Mouse (Mus musculus) limb, embryonic 13.5 days (tissue): ENCODE results near the gene Cradd. TPM values are rescaled to one million over a fixed set of nuclear protein-coding genes. Genes with fewer than 3 reads are reported as not detected.

Experiments
- ATAC-seq: fragments of 200-750 bp; cut with Nextera tagmentation; 2 replicates; pipeline ENCODE4 v1.8.0; 2017; ENCODE audit warnings: low read depth, moderate number of reproducible peaks, moderate TSS enrichment; ENCODE audit not compliant: low FRiP score
- H3K27ac ChIP-seq: fragments of 300-500 bp; sonication (generic); 2 replicates; pipeline ENCODE4 v1.5.1; 2015; ENCODE audit warnings: inconsistent platforms, mild to moderate bottlenecking, moderate library complexity
- H3K27me3 ChIP-seq: fragments of 300-500 bp; sonication (generic); 2 replicates; pipeline ENCODE4 v1.6.1; 2015; ENCODE audit warnings: mild to moderate bottlenecking, inconsistent platforms
- H3K36me3 ChIP-seq: fragments of 300-500 bp; sonication (generic); 2 replicates; pipeline ENCODE4 v1.6.1; 2015; ENCODE audit warnings: inconsistent platforms, mild to moderate bottlenecking, moderate library complexity
- H3K4me1 ChIP-seq: fragments of 300-500 bp; sonication (generic); 2 replicates; pipeline ENCODE4 v1.6.1; 2015; ENCODE audit warnings: inconsistent platforms
- H3K4me2 ChIP-seq: fragments of 300-500 bp; sonication (generic); replicated peaks from 2 replicates; pipeline ENCODE4 v1.6.1; 2015; ENCODE audit warnings: inconsistent platforms, mild to moderate bottlenecking, moderate library complexity
- H3K4me3 ChIP-seq: fragments of 300-500 bp; sonication (generic); 2 replicates; pipeline ENCODE4 v1.5.1; 2015; ENCODE audit warnings: moderate library complexity, mild to moderate bottlenecking, inconsistent platforms
- H3K9ac ChIP-seq: fragments of 300-500 bp; sonication (generic); 2 replicates; pipeline ENCODE4 v1.6.1; 2015; ENCODE audit warnings: mild to moderate bottlenecking, inconsistent platforms
- H3K9me3 ChIP-seq: fragments of 300-500 bp; sonication (generic); 2 replicates; pipeline ENCODE4 v1.6.1; 2016; ENCODE audit warnings: inconsistent platforms
- WGBS: fragments of 180-500 bp; shearing (Covaris S2); methylation state at CpG from one replicate; pipeline ENCODE4 v1.1.7; 2015; 5-methylcytosine and 5-hydroxymethylcytosine counted together
- polyA plus RNA-seq: library from polyadenylated mRNA; unstranded; fragments of >200 nt; fragmentation: Nextera tagmentation; extraction: Ambion mirVana; gene quantifications from 2 replicates; pipeline ENCODE4 v1.2.1, GENCODE M21; 2015

The Cradd gene
- polyA plus RNA-seq, 1 experiment from 2014 or later: 11.4 TPM

GRCm38 (mm10) chr10:95143446-95144114 is 180.4 kb downstream of the Cradd start:
- Histone ChIP-seq H3K4me3 (no peak overlapping the region), H3K4me2 (peak overlapping the region; percentile 23), H3K27ac (peak overlapping the region; percentile 56; the same call in 1 of the 2 replicates), H3K9me3 (no peaks in the 10 kb centered on the region), H3K9ac (0 out of 2 replicates have a peak overlapping the region, but pooled peaks have one; percentile 13), H3K27me3 (no peaks in the 10 kb centered on the region), H3K4me1 (peaks cover 53% of the 10 kb centered on the region), H3K36me3 (no peaks in the 10 kb centered on the region)
- 32% methylated on average over 2 of the region's 2 CpGs for WGBS
- no peak for ATAC-seq

GRCm38 (mm10) chr10:95142844-95143435 is 181.0 kb downstream of the Cradd start:
- H3K27ac ChIP-seq: peak overlapping the region; percentile 56; the same call in 1 of the 2 replicates
- ATAC-seq: peak; percentile 86

GRCm38 (mm10) chr10:95141075-95141474 is 182.9 kb downstream of the Cradd start:
- Histone ChIP-seq H3K27ac (no peak overlapping the region), H3K9ac (no peak overlapping the region), H3K4me3 (no peak overlapping the region), H3K4me1 (peaks cover 42% of the 10 kb centered on the region), H3K36me3 (no peaks in the 10 kb centered on the region), H3K4me2 (no peak overlapping the region), H3K27me3 (no peaks in the 10 kb centered on the region), H3K9me3 (no peaks in the 10 kb centered on the region)
- 58% methylated on average over 3 of the region's 3 CpGs for WGBS
- no peak for ATAC-seq

More at GRCm38 (mm10) chr10:95142844-95143435, 181.0 kb downstream of the Cradd start:
- H3K4me3 ChIP-seq: no peak overlapping the region
- H3K9ac ChIP-seq: no peak overlapping the region
- H3K4me2 ChIP-seq: peak overlapping the region; percentile 23
- 10% methylated on average over 11 of the region's 11 CpGs for WGBS
- no peaks in the 10 kb centered on the region for H3K27me3 ChIP-seq
- H3K9me3 ChIP-seq: no peaks in the 10 kb centered on the region
- H3K36me3 ChIP-seq: no peaks in the 10 kb centered on the region
- peaks cover 53% of the 10 kb centered on the region for H3K4me1 ChIP-seq

GRCm38 (mm10) chr10:95140191-95140590 is 183.7 kb downstream of the Cradd start:
- Histone ChIP-seq H3K36me3 (no peaks in the 10 kb centered on the region), H3K9ac (no peak overlapping the region), H3K4me3 (no peak overlapping the region), H3K4me1 (peaks cover 33% of the 10 kb centered on the region), H3K9me3 (no peaks in the 10 kb centered on the region), H3K27me3 (no peaks in the 10 kb centered on the region), H3K4me2 (no peak overlapping the region), H3K27ac (no peak overlapping the region)
- ATAC-seq: no peak

- H3K27ac ChIP-seq: no peak overlapping the region
- no peaks in the 10 kb centered on the region for H3K27me3 ChIP-seq
- H3K4me3 ChIP-seq: no peak overlapping the region
- no peak overlapping the region for H3K9ac ChIP-seq
- no peaks in the 10 kb centered on the region for H3K36me3 ChIP-seq
- H3K9me3 ChIP-seq: no peaks in the 10 kb centered on the region
- H3K4me1 ChIP-seq: peaks cover 28% of the 10 kb centered on the region
- no peak for ATAC-seq
- H3K4me2 ChIP-seq: no peak overlapping the region
- WGBS: 63% methylated on average over 8 of the region's 8 CpGs
Observed at GRCm38 (mm10) chr10:95139645-95140044, 184.3 kb downstream of the Cradd start.

GRCm38 (mm10) chr10:95133057-95133456 is 190.9 kb downstream of the Cradd start:
- 79% methylated on average over 4 of the region's 4 CpGs for WGBS

More at GRCm38 (mm10) chr10:95133057-95133456, 190.9 kb downstream of the Cradd start:
- Histone ChIP-seq H3K4me2 (no peak overlapping the region), H3K9ac (no peak overlapping the region), H3K9me3 (no peaks in the 10 kb centered on the region), H3K27me3 (no peaks in the 10 kb centered on the region), H3K4me1 (no peaks in the 10 kb centered on the region), H3K27ac (no peak overlapping the region), H3K36me3 (no peaks in the 10 kb centered on the region), H3K4me3 (no peak overlapping the region)
- no peak for ATAC-seq

Other genes starting within 250 kb of the Cradd start
- 72.7 and 88.6 TPM in 2 replicates for gene Socs2, start 93.0 kb upstream of the Cradd start, polyA plus RNA-seq
- gene Mrpl42, start 177.8 kb upstream of the Cradd start, polyA plus RNA-seq: 311 and 329 TPM in 2 replicates
- gene Ube2n, start 191.0 kb upstream of the Cradd start, polyA plus RNA-seq: 333 and 339 TPM in 2 replicates
- gene Nudt4, start 240.0 kb upstream of the Cradd start, polyA plus RNA-seq: 92.0 and 98.6 TPM in 2 replicates